Mouse (Mus musculus): ENCODE results near the gene C87436. TPM values are rescaled to one million over a fixed set of nuclear protein-coding genes. Genes with fewer than 3 reads are reported as not detected.
"Not testable (repeated sequence)": the region's sequence is repeated elsewhere in the genome, so short reads cannot be mapped to it uniquely, and the experiment has no call there.

Gene C87436
- polyA plus RNA-seq, 1 experiment from 2014 or later = 22.2 TPM

DNA sequence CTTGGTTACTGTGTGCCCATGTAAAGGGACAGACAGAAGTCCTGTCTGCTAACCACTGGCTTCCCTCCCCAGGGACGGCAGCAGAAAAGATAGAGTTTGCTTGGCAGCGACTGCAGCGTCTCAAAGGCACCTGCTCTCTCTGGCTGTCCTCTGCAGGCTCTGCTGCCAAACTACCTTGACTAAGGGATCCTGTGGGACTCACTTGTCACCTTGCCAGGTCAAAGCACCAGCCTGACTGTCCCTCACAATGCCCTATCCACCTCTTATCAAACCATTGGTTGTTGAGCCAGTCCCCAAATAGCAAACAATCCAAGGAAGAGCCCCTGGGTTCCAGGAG, 49.9 kb downstream of the C87436 start:
- H3K27ac ChIP-seq (replicated peaks) = peak overlapping the region; percentile 91
- 16% methylated on average over 3 of the region's 3 CpGs for WGBS
- H3K9ac ChIP-seq (replicated peaks) = peak overlapping the region; percentile 39
- 0 out of 2 replicates have a peak, but pooled peaks have one; percentile 23 for ATAC-seq (ENCODE audit: low FRiP score)
- no peaks in the 10 kb centered on the region for H3K9me3 ChIP-seq (replicated peaks)
- H3K4me3 ChIP-seq (replicated peaks) = no peak overlapping the region
- H3K4me2 ChIP-seq = peak overlapping the region; percentile 53
- no peaks in the 10 kb centered on the region for H3K36me3 ChIP-seq
- H3K4me1 ChIP-seq = peaks cover 16% of the 10 kb centered on the region
- no peaks in the 10 kb centered on the region for H3K27me3 ChIP-seq (replicated peaks)

DNA sequence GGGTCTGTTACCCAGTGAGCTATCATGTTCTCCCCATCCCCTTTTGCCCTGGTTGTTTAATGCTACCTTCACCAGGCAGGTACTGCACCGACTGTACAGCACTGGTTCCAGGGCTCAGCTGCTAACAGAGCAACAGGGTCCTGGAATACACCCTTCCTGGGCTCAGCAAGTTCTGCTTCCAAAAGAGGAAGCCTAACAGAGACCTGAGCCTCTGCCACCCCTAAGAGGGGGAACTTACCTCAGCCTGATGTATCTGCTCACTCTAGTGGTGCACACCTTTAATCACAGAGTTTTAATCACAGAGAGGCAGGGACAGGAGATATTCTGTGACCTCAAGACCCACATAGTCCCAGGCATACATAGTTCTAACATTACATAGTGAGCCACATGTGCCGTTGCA, 51.8 kb downstream of the C87436 start:
- Histone ChIP-seq H3K36me3 (no peaks in the 10 kb centered on the region), H3K9me3 (replicated peaks) (no peaks in the 10 kb centered on the region), H3K4me2 (no peak overlapping the region), H3K9ac (replicated peaks) (no peak overlapping the region), H3K27me3 (replicated peaks) (no peaks in the 10 kb centered on the region), H3K27ac (replicated peaks) (no peak overlapping the region), H3K4me1 (peaks cover 16% of the 10 kb centered on the region), H3K4me3 (replicated peaks) (no peak overlapping the region)
- 98% methylated on average over 2 of the region's 2 CpGs for WGBS
- no peak for ATAC-seq (ENCODE audit: low FRiP score)

DNA sequence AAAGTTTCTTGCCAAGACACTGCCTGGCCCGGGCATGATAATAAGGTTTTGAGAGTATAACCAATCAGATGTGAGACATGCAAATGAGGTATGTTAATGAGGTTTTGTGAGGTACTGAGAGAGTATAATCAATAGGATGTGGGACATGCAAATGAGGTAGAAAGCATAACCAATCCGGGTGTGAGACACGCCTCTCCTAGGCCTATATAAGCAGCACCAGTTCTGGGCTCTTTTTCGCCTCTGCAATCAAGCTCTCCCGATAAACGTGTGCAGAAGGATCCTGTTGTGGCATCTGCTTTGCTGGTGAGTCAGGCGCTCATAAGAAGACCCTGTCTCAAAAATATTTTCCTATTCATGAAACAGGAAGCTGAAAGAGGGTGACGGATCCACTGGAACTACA, 52.2 kb downstream of the C87436 start:
- peaks cover 16% of the 10 kb centered on the region for H3K4me1 ChIP-seq
- H3K4me3 ChIP-seq (replicated peaks); H3K9ac ChIP-seq (replicated peaks); H3K27ac ChIP-seq (replicated peaks); H3K9me3 ChIP-seq (replicated peaks); H3K27me3 ChIP-seq (replicated peaks); H3K4me2 ChIP-seq; H3K36me3 ChIP-seq; ATAC-seq (ENCODE audit: low FRiP score): not testable (repeated sequence)
- whole genome bisulfite sequencing = 88% methylated on average over 8 of the region's 8 CpGs

DNA sequence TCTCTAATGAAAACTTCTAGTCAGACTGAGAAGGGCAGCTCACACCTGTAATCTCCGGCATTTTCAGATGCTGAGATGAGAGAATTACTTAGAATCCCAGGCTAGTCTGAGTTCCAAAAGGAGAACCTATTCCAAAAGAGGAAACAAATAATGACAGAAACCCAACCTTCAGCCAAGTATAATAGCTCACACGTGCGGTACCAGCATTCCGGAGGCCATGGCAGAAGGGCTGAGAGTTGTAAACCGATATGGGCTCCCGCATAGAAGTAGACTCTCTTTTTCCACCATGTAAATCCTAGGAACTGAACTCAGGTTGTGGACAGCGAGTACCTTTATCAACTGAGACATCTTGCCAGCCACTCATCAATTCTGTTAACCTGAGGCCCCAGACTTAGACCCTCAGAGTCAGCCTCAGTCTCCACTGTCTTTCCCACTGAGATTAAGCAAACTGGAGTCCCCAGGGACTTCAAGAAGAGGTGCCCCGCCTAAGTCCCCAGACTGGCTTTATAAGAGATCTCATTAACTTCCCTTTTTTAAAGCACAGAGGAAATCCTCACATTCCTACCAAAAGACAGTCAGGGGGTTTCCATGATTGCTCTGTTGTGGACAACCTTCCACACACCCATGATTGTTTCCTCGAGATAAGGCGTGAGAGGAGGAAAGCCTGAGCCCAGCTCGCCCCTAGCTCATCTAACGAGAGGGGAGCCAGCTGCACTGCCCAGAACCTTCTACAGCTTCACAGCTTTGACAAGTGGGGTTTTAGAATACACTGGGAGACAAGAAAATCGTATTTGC, 55.5 kb downstream of the C87436 start:
- Histone ChIP-seq H3K27ac (replicated peaks) (no peak overlapping the region), H3K4me1 (no peaks in the 10 kb centered on the region), H3K4me2 (no peak overlapping the region), H3K36me3 (no peaks in the 10 kb centered on the region), H3K4me3 (replicated peaks) (no peak overlapping the region), H3K27me3 (replicated peaks) (no peaks in the 10 kb centered on the region), H3K9ac (replicated peaks) (no peak overlapping the region), H3K9me3 (replicated peaks) (no peaks in the 10 kb centered on the region)
- ATAC-seq (ENCODE audit: low FRiP score) = no peak
- WGBS = 77% methylated on average over 13 of the region's 13 CpGs

DNA sequence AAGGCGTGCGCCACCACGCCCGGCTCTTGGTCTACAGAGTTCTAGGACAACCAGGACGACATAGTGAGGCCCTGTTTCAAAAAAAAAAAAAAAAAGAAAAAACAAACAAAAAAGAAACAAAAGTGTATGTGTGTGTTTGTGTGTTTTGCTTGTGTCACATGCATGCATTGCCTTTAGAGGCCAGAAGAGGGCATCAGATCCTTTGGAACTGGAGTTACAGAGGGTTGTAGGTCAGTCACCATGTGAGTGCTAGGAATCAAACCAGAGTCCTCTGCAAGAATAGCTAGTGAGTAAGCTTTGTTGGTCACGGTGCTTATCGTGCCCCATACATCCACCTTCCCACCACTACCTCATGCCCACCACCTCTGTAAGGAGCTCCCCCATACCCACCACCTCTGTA, 56.6 kb downstream of the C87436 start:
- H3K27me3 ChIP-seq (replicated peaks) = no peaks in the 10 kb centered on the region
- H3K9me3 ChIP-seq (replicated peaks) = no peaks in the 10 kb centered on the region
- no peaks in the 10 kb centered on the region for H3K36me3 ChIP-seq
- H3K27ac ChIP-seq (replicated peaks) = no peak overlapping the region
- no peak overlapping the region for H3K4me3 ChIP-seq (replicated peaks)
- H3K4me2 ChIP-seq = no peak overlapping the region
- no peak overlapping the region for H3K9ac ChIP-seq (replicated peaks)
- ATAC-seq (ENCODE audit: low FRiP score) = no peak
- H3K4me1 ChIP-seq = no peaks in the 10 kb centered on the region
- WGBS = 94% methylated on average over 7 of the region's 7 CpGs

DNA sequence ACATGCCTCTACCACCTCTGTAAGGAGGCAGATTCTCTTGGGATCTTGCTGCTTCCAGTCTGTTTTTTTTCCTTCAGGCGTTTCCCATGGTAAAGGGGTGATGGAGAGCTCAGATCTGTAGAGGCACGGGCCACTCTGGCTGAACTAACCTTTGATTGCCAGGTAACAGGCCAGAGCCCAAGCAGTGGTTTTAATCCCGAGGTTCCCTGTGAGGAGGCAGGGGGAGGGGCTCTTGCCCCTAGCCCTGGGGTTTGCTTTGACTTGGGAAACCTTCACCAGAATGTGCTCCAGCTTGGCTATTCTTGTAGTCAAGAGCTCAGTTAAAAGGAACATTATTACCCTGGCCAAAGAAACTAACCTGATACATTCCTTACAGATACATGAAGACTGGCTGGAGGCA, 57.5 kb downstream of the C87436 start:
- Histone ChIP-seq H3K4me3 (replicated peaks) (no peak overlapping the region), H3K4me2 (no peak overlapping the region), H3K9ac (replicated peaks) (no peak overlapping the region), H3K4me1 (no peaks in the 10 kb centered on the region), H3K36me3 (no peaks in the 10 kb centered on the region), H3K27ac (replicated peaks) (no peak overlapping the region), H3K9me3 (replicated peaks) (no peaks in the 10 kb centered on the region), H3K27me3 (replicated peaks) (no peaks in the 10 kb centered on the region)
- WGBS = 59% methylated on average over 3 of the region's 3 CpGs
- no peak for ATAC-seq (ENCODE audit: low FRiP score)

DNA sequence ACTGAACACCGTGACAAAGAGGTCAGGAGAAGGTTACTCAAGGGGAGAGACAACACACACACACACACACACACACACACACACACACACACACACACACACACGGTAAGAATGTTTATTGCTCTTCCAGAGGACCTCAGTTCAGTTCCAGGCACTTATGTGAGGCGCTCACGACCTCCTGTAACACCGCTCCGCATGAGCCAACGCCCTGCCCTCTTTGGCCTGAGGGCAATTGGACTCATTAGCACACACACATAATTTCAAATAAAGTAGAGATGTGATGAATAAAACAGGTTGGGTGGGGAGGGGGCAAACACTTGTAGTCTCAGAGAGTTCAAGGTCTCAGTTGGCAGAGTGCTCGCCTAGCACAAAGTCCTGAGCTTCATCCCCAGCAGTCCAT, 58.0 kb downstream of the C87436 start:
- no peak overlapping the region for H3K4me2 ChIP-seq
- no peaks in the 10 kb centered on the region for H3K9me3 ChIP-seq (replicated peaks)
- H3K4me1 ChIP-seq = no peaks in the 10 kb centered on the region
- ATAC-seq (ENCODE audit: low FRiP score) = no peak
- no peak overlapping the region for H3K9ac ChIP-seq (replicated peaks)
- H3K27me3 ChIP-seq (replicated peaks) = no peaks in the 10 kb centered on the region
- no peaks in the 10 kb centered on the region for H3K36me3 ChIP-seq
- WGBS = 82% methylated on average over 8 of the region's 8 CpGs
- no peak overlapping the region for H3K4me3 ChIP-seq (replicated peaks)
- no peak overlapping the region for H3K27ac ChIP-seq (replicated peaks)

DNA sequence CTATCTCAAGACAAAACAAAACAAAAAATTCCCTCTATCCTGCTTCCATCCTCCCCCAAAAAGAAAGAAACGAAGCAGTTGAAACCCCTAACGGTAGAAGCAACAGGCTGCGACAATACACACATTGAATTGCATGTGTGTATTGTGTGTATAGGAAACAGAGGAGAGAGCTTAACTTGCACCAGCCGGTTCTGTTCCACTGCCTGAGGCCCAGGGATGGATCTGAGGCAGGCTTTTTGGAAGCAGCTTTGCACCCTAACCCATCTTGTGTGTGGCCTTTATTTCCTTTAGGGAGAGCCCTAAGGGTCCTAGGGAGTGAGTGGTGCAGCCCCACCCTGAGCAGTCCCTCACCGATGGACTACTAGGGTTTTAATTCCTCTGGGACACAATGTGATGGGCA, 58.4 kb downstream of the C87436 start:
- 79% methylated on average over 5 of the region's 5 CpGs for WGBS
- Histone ChIP-seq H3K27me3 (replicated peaks) (no peaks in the 10 kb centered on the region), H3K4me2 (0 out of 2 replicates have a peak overlapping the region, but pooled peaks have one; percentile 31), H3K9me3 (replicated peaks) (no peaks in the 10 kb centered on the region), H3K4me3 (replicated peaks) (no peak overlapping the region), H3K4me1 (no peaks in the 10 kb centered on the region), H3K27ac (replicated peaks) (no peak overlapping the region), H3K36me3 (no peaks in the 10 kb centered on the region), H3K9ac (replicated peaks) (no peak overlapping the region)
- no peak for ATAC-seq (ENCODE audit: low FRiP score)

DNA sequence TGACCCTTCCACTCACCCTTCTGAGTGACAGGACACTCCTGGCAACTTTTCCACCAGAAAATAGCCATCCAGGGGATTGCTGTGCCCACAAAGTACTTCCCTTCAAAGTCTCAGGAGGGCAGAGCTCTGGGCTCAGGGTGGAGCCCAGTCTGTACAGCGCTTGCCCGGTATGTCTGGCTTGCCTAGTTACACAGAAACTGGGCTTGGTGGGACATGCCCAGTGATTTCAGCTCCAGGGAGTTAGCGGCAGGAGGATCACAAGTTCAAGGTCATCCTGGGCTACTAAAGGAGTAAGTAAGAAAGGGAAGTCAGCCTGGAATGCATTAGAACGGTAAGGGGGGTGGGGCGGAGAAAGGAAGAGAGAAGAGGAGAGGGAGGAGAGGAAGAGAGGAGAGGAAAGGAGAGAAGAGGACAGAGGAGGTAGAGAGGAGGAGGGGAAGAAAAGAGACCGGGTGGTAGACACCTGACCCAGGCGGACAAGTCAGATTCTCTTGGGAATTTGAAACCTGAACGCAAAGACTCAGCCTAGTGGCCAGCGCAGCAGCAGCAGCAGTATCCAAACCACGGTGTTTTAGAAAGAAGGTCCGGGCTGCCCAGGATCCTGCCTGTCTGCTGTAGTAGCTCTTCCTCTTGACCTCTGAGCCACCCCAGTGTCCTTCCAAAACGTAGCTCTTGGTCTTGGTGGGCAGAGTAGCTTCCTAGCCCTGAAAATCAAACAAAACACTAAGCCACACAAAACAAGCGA, 59.1 kb downstream of the C87436 start:
- Histone ChIP-seq H3K4me2 (peak overlapping the region; percentile 31), H3K4me1 (no peaks in the 10 kb centered on the region), H3K9me3 (replicated peaks) (no peaks in the 10 kb centered on the region), H3K9ac (replicated peaks) (no peak overlapping the region), H3K27ac (replicated peaks) (no peak overlapping the region), H3K36me3 (no peaks in the 10 kb centered on the region), H3K4me3 (replicated peaks) (no peak overlapping the region; the same call in 1 of the 2 replicates), H3K27me3 (replicated peaks) (no peaks in the 10 kb centered on the region)
- WGBS = 36% methylated on average over 13 of the region's 13 CpGs
- no peak for ATAC-seq (ENCODE audit: low FRiP score)

DNA sequence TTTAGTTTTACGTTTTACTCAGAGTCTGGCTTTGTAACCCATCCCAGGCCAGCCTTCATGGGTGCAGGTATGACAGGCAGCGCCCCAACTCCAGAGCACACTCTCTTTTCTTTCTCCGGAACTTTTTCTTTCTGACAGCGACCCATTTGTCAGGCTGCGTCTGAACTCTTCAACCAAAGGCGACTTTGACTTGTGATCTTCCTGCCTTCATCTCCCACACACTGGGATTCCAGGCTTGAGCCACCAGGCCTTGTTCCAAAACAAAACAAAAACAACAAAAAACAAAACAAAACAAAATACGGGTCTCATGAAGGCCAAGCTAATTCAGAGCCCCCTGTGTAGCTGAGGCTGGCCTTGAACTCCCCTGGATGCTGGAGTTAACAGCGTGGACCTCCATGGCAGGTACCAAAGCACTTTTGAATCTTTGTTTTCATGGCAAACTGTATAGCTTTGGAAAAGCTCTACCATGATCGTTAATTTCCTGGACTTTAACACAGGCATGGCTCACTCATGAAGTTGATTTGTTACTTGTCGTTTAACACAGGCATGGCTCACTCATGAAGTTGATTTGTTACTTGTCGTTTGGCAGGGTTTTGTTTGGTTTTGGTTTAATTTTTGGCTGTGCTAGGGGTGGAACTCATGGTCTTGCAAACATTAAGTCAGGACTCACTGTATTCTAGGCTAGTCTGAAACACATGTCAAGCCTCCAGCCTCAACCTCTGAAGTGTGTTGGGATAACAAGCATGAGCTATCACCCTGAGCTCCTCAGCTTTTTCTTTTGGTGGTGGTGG, 60.0 kb downstream of the C87436 start:
- WGBS = 76% methylated on average over 11 of the region's 11 CpGs
- Histone ChIP-seq H3K4me3 (replicated peaks) (no peak overlapping the region), H3K36me3 (no peaks in the 10 kb centered on the region), H3K27ac (replicated peaks) (no peak overlapping the region), H3K9me3 (replicated peaks) (no peaks in the 10 kb centered on the region), H3K4me1 (no peaks in the 10 kb centered on the region), H3K27me3 (replicated peaks) (no peaks in the 10 kb centered on the region), H3K9ac (replicated peaks) (no peak overlapping the region), H3K4me2 (peak overlapping the region; percentile 31)
- no peak for ATAC-seq (ENCODE audit: low FRiP score)

DNA sequence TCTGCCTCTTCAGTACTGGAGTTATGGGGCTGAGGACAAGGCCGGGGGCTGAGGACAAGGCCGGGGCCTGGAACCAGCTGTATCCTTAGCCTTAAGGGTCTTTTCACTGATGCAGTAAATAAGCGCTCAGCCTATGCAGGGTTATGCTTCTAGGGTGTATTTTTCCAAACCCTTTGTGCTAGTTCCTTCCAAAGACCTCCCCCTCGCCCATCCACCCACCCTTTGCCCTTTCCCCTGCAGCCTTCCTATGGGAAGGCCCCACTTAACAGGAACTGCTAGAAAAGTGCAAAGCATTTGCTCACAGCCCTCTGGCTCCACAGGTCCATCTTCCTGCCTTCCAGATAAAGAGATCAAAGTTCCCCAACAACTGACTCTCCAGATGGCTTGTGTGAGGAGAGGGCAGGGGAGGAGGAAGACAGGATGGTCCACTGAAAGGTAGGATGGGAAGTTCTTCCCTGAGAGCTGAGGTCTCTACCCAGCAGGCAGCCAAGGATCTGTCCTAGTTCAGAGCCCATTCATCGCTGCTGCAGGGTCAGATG, 61.5 kb downstream of the C87436 start:
- H3K4me1 ChIP-seq = no peaks in the 10 kb centered on the region
- H3K4me3 ChIP-seq (replicated peaks) = no peak overlapping the region
- H3K9ac ChIP-seq (replicated peaks) = no peak overlapping the region
- no peaks in the 10 kb centered on the region for H3K36me3 ChIP-seq
- H3K9me3 ChIP-seq (replicated peaks) = no peaks in the 10 kb centered on the region
- WGBS = 75% methylated on average over 5 of the region's 5 CpGs
- no peak overlapping the region for H3K4me2 ChIP-seq
- no peaks in the 10 kb centered on the region for H3K27me3 ChIP-seq (replicated peaks)
- H3K27ac ChIP-seq (replicated peaks) = no peak overlapping the region
- ATAC-seq (ENCODE audit: low FRiP score) = no peak
